Mouse (Mus musculus): Measurements from ENCODE around the gene Thra. TPM values are rescaled to one million over a fixed set of nuclear protein-coding genes. Genes with fewer than 3 reads are reported as not detected.
A peak's percentile ranks its signal among the peaks of the same experiment; 100 is the strongest.

Gene Thra
- polyA plus RNA-seq, 1 experiment from 2014 or later: 42.7 TPM

- H3K9ac ChIP-seq: peak overlapping the region; percentile 100
- H3K36me3 ChIP-seq: peaks cover 26% of the 10 kb centered on the region
- peaks cover 15% of the 10 kb centered on the region for H3K4me1 ChIP-seq
- peak overlapping the region; percentile 100 for H3K4me3 ChIP-seq (replicated peaks)
- H3K27ac ChIP-seq: peak overlapping the region; percentile 100
- 2% methylated on average over 23 of the region's 23 CpGs for WGBS
- H3K9me3 ChIP-seq: no peaks in the 10 kb centered on the region
- H3K4me2 ChIP-seq: peak overlapping the region; percentile 67
- no peaks in the 10 kb centered on the region for H3K27me3 ChIP-seq (replicated peaks)
- 0 out of 2 replicates have a peak, but pooled peaks have one; percentile 4 for ATAC-seq (ENCODE audit: insufficient read depth, low FRiP score, low read depth)
Measured at GRCm38 (mm10) chr11:98796515-98797216, 56.2 kb downstream of the Thra start.

- H3K4me3 ChIP-seq (replicated peaks): peak overlapping the region; percentile 100
Measured at GRCm38 (mm10) chr11:98797306-98797705, 56.9 kb downstream of the Thra start.

DNA sequence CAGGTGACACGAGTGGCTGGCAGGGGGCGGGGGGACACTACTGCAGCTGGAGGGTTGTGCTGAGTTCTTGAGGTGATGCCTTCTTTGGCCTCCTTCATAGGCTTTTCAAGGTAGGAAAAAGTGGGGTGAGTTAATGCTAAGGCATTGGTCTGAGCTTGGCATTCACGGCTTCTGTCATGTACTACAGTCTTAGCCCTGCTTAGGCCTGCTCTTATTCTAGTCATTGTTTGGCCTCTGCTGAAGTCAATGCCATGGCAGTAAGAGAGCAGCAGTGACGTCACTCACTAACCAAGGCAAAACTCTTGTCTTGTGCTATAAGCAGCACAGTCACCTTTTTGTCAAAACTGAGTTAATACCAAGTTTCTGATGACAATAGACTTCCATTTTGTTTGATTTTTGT is 57.5 kb downstream of the Thra start:
- Histone ChIP-seq H3K4me1 (peaks cover 15% of the 10 kb centered on the region), H3K27ac (no peak overlapping the region; the same call in 1 of the 2 replicates), H3K27me3 (replicated peaks) (no peaks in the 10 kb centered on the region), H3K36me3 (peaks cover 32% of the 10 kb centered on the region), H3K9ac (0 out of 2 replicates have a peak overlapping the region, but pooled peaks have one; percentile 100), H3K4me2 (peak overlapping the region; percentile 67), H3K9me3 (no peaks in the 10 kb centered on the region), H3K4me3 (replicated peaks) (peak overlapping the region; percentile 100)
- 41% methylated on average over 4 of the region's 4 CpGs for WGBS
- no peak for ATAC-seq (ENCODE audit: insufficient read depth, low FRiP score, low read depth)

More at GRCm38 (mm10) chr11:98797306-98797705, 56.9 kb downstream of the Thra start:
- Histone ChIP-seq H3K36me3 (peaks cover 32% of the 10 kb centered on the region), H3K4me2 (peak overlapping the region; percentile 67), H3K4me1 (peaks cover 15% of the 10 kb centered on the region), H3K9me3 (no peaks in the 10 kb centered on the region), H3K27me3 (replicated peaks) (no peaks in the 10 kb centered on the region), H3K27ac (peak overlapping the region; percentile 100; the same call in 1 of the 2 replicates), H3K9ac (peak overlapping the region; percentile 100; the same call in 1 of the 2 replicates)
- under 1% methylated on average over 5 of the region's 5 CpGs for WGBS
- ATAC-seq (ENCODE audit: insufficient read depth, low FRiP score, low read depth): no peak

- Histone ChIP-seq H3K4me1 (peaks cover 7% of the 10 kb centered on the region; the same call in 1 of the 2 replicates), H3K9ac (no peak within 1 kb of the TSS), H3K27ac (0 out of 2 replicates have a peak within 1 kb of the TSS, but pooled peaks have one; percentile 1), H3K9me3 (no peaks in the 10 kb centered on the region), H3K36me3 (peaks cover 51% of the 10 kb centered on the region), H3K4me2 (no peak within 1 kb of the TSS), H3K4me3 (replicated peaks) (no peak within 1 kb of the TSS), H3K27me3 (replicated peaks) (no peaks in the 10 kb centered on the region)
- ATAC-seq (ENCODE audit: insufficient read depth, low FRiP score, low read depth): no peak
- WGBS: 93% methylated on average over 5 of the region's 5 CpGs
Measured at GRCm38 (mm10) chr11:98804605-98805004, 64.2 kb downstream of the Thra start, which contains the start of gene Casc3. TSS of gene Casc3 (plus strand) at chr11:98804905.

GRCm38 (mm10) chr11:98808417-98808816 is 68.0 kb downstream of the Thra start:
- H3K27ac ChIP-seq: peak overlapping the region; percentile 99
- H3K4me1 ChIP-seq: peaks cover 15% of the 10 kb centered on the region
- peak overlapping the region; percentile 71; the same call in 1 of the 2 replicates for H3K4me2 ChIP-seq
- ATAC-seq (ENCODE audit: insufficient read depth, low FRiP score, low read depth): no peak
- 67% methylated on average over 2 of the region's 2 CpGs for WGBS
- peaks cover 33% of the 10 kb centered on the region for H3K36me3 ChIP-seq
- no peak overlapping the region for H3K9ac ChIP-seq
- no peaks in the 10 kb centered on the region for H3K27me3 ChIP-seq (replicated peaks)
- H3K9me3 ChIP-seq: no peaks in the 10 kb centered on the region
- no peak overlapping the region for H3K4me3 ChIP-seq (replicated peaks)

GRCm38 (mm10) chr11:98809457-98810290 is 69.2 kb downstream of the Thra start:
- ATAC-seq (ENCODE audit: insufficient read depth, low FRiP score, low read depth): peak; percentile 99
- Histone ChIP-seq H3K4me1 (peaks cover 15% of the 10 kb centered on the region), H3K27me3 (replicated peaks) (no peaks in the 10 kb centered on the region), H3K4me3 (replicated peaks) (peak overlapping the region; percentile 95), H3K9me3 (no peaks in the 10 kb centered on the region), H3K27ac (peak overlapping the region; percentile 99), H3K36me3 (peaks cover 26% of the 10 kb centered on the region), H3K9ac (peak overlapping the region; percentile 93), H3K4me2 (peak overlapping the region; percentile 71)
- under 1% methylated on average over 81 of the region's 84 CpGs for whole genome bisulfite sequencing

- Histone ChIP-seq H3K27ac (peak overlapping the region; percentile 99; the same call in 1 of the 2 replicates), H3K27me3 (replicated peaks) (no peaks in the 10 kb centered on the region), H3K4me1 (peaks cover 15% of the 10 kb centered on the region), H3K9ac (peak overlapping the region; percentile 93; the same call in 1 of the 2 replicates), H3K9me3 (no peaks in the 10 kb centered on the region), H3K4me2 (peak overlapping the region; percentile 71), H3K36me3 (peaks cover 27% of the 10 kb centered on the region), H3K4me3 (replicated peaks) (peak overlapping the region; percentile 95)
- WGBS: 49% methylated on average over 7 of the region's 7 CpGs
- ATAC-seq (ENCODE audit: insufficient read depth, low FRiP score, low read depth): no peak
Measured at GRCm38 (mm10) chr11:98810686-98811085, 70.2 kb downstream of the Thra start.

DNA sequence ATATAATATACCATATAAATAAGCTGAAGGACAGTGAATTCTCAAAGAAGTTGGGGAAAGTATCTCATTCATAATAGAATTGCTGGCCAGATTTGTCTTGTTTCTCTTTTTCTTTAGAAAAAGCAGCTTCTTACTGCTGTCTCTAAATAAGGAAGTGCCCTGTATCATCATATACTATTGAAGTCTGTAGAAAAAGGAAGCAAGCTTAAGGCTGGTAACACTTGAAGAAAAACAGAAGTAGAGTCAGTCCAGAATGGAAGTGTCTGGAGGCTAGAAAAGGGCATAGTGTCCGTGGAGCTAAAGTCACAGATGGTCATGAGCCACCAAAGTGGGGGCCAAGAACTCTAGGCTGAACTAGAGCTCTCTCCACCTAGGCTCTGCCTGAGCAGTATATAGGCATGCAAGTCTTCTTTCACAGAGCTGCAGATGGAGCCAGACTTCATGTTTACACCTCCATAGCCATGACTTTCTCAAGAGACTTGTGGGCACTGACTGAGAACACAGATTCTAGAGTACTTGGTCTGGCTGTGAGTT is 76.3 kb downstream of the Thra start:
- Histone ChIP-seq H3K36me3 (peaks cover 48% of the 10 kb centered on the region), H3K9me3 (no peaks in the 10 kb centered on the region), H3K4me3 (replicated peaks) (no peak overlapping the region), H3K4me2 (no peak overlapping the region), H3K27me3 (replicated peaks) (no peaks in the 10 kb centered on the region), H3K27ac (no peak overlapping the region), H3K9ac (no peak overlapping the region), H3K4me1 (no peaks in the 10 kb centered on the region)
- 84% methylated on average over 1 of the region's 1 CpGs for WGBS
- no peak for ATAC-seq (ENCODE audit: insufficient read depth, low FRiP score, low read depth)

Other genes with a start within 250 kb of the Thra start
- 0.50 and 0.69 TPM in 2 replicates for gene Ikzf3, start 194.6 kb upstream of the Thra start, polyA plus RNA-seq (2015; fragmentation: Nextera tagmentation; extraction: Ambion mirVana)
- 0.31 and 0.40 TPM in 2 replicates for gene Zpbp2, start 189.5 kb upstream of the Thra start, polyA plus RNA-seq (2015; fragmentation: Nextera tagmentation; extraction: Ambion mirVana)
- 55.6 and 61.8 TPM in 2 replicates for gene Ormdl3, start 153.3 kb upstream of the Thra start, polyA plus RNA-seq (2015; fragmentation: Nextera tagmentation; extraction: Ambion mirVana)
- not detected in 2 replicates for gene Lrrc3c, start 142.3 kb upstream of the Thra start, polyA plus RNA-seq (2015; fragmentation: Nextera tagmentation; extraction: Ambion mirVana)
- gene Gm12355, start 115.0 kb upstream of the Thra start, polyA plus RNA-seq (2015; fragmentation: Nextera tagmentation; extraction: Ambion mirVana): 1.1 and 5.0 TPM in 2 replicates
- gene Gsdma3, start 114.3 kb upstream of the Thra start, polyA plus RNA-seq (2015; fragmentation: Nextera tagmentation; extraction: Ambion mirVana): not detected in 2 replicates
- 0.21 TPM in 1 of 2 replicates, not detected in the other for gene Gsdma2, start 93.9 kb upstream of the Thra start, polyA plus RNA-seq (2015; fragmentation: Nextera tagmentation; extraction: Ambion mirVana)
- gene Gsdma, start 76.3 kb upstream of the Thra start, polyA plus RNA-seq (2015; fragmentation: Nextera tagmentation; extraction: Ambion mirVana): 0.18 and 0.80 TPM in 2 replicates
- gene Psmd3, start 58.1 kb upstream of the Thra start, polyA plus RNA-seq (2015; fragmentation: Nextera tagmentation; extraction: Ambion mirVana): 180 and 190 TPM in 2 replicates
- gene Csf3, start 39.4 kb upstream of the Thra start, polyA plus RNA-seq (2015; fragmentation: Nextera tagmentation; extraction: Ambion mirVana): not detected in 2 replicates
- gene Med24, start 11.2 kb upstream of the Thra start, polyA plus RNA-seq (2015; fragmentation: Nextera tagmentation; extraction: Ambion mirVana): 36.4 and 39.7 TPM in 2 replicates
- gene Nr1d1, start 34.7 kb downstream of the Thra start, polyA plus RNA-seq (2015; fragmentation: Nextera tagmentation; extraction: Ambion mirVana): 2.4 and 2.5 TPM in 2 replicates
- gene Msl1, start 54.9 kb downstream of the Thra start, polyA plus RNA-seq (2015; fragmentation: Nextera tagmentation; extraction: Ambion mirVana): 23.0 and 23.6 TPM in 2 replicates
- 31.7 and 35.3 TPM in 2 replicates for gene Casc3, start 64.3 kb downstream of the Thra start, polyA plus RNA-seq (2015; fragmentation: Nextera tagmentation; extraction: Ambion mirVana)
- gene Rapgefl1, start 96.1 kb downstream of the Thra start, polyA plus RNA-seq (2015; fragmentation: Nextera tagmentation; extraction: Ambion mirVana): 3.8 and 4.1 TPM in 2 replicates
- 4.5 and 5.0 TPM in 2 replicates for gene Wipf2, start 123.0 kb downstream of the Thra start, polyA plus RNA-seq (2015; fragmentation: Nextera tagmentation; extraction: Ambion mirVana)
- 28.8 and 30.3 TPM in 2 replicates for gene Cdc6, start 167.2 kb downstream of the Thra start, polyA plus RNA-seq (2015; fragmentation: Nextera tagmentation; extraction: Ambion mirVana)
- 34.0 and 41.0 TPM in 2 replicates for gene Rara, start 187.2 kb downstream of the Thra start, polyA plus RNA-seq (2015; fragmentation: Nextera tagmentation; extraction: Ambion mirVana)
- gene Gjd3, start 242.4 kb downstream of the Thra start, polyA plus RNA-seq (2015; fragmentation: Nextera tagmentation; extraction: Ambion mirVana): 0.42 and 0.43 TPM in 2 replicates